Mouse (Mus musculus) cortical plate, adult 2 months (tissue): Measurements from ENCODE around the gene Sertad3.

Experiments used
- CTCF ChIP-seq: fragments of 200-500 bp; IDR thresholded peaks from 2 replicates; pipeline ENCODE4 v1.5.1; 2011; ENCODE audit warnings: mild to moderate bottlenecking, control low read depth, low read length; ENCODE audit not compliant: insufficient read depth; ENCODE audit errors: extremely low read depth
- POLR2A ChIP-seq: fragments of 200-500 bp; IDR thresholded peaks from 2 replicates; pipeline ENCODE4 v1.6.1; 2011; ENCODE audit warnings: mild to moderate bottlenecking, low read length, control low read depth; ENCODE audit not compliant: insufficient read depth; ENCODE audit errors: extremely low read depth

DNA sequence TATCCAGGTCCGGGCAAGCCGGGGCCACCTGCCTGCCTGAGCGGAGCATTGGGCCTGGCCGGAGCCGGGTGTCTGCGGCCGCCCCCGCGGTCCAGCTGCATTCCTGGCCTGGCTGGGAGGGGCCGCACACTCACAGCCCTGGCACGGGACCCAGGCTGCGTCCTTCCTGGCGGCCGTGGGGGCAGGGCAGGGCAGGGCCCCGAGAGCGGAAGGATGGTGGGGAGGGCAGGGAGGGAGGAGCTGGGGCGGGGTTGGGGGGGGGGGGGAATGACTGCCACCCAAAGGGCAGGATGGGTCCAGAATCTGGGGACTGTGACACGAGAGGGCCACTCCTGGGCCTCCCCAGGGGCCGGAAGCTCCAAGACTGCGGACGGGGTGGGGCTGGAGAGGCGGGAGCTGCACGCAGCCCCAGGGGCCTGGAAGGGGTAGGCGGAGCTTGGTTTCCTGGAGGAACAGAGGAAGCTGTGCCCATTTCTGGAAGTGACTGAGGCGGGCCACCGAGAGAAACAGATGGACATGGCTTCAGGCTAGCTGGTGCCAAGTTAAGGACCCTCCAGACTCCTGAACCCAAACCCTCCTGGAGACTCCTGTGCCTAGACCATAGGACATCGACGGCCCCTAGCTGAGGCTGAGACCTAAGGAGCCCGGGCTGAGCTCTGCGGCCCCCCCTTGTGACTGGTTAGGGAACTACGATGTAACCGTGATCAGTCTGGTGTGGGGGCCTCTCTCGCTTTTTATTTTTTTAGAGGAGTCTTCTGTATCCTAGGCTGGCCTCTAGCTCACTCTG is 17.2 kb downstream of the Sertad3 start:
- peak; percentile 47 for TF ChIP-seq CTCF
- 0 out of 2 replicates have a peak, but pooled peaks have one; percentile 33 for TF ChIP-seq POLR2A
